Mouse (Mus musculus): ENCODE results near the gene Trpm3. TPM values are rescaled to one million over a fixed set of nuclear protein-coding genes. Genes with fewer than 3 reads are reported as not detected.

Trpm3 gene
- polyA plus RNA-seq, 1 experiment from 2014 or later, result 1.7 TPM

DNA sequence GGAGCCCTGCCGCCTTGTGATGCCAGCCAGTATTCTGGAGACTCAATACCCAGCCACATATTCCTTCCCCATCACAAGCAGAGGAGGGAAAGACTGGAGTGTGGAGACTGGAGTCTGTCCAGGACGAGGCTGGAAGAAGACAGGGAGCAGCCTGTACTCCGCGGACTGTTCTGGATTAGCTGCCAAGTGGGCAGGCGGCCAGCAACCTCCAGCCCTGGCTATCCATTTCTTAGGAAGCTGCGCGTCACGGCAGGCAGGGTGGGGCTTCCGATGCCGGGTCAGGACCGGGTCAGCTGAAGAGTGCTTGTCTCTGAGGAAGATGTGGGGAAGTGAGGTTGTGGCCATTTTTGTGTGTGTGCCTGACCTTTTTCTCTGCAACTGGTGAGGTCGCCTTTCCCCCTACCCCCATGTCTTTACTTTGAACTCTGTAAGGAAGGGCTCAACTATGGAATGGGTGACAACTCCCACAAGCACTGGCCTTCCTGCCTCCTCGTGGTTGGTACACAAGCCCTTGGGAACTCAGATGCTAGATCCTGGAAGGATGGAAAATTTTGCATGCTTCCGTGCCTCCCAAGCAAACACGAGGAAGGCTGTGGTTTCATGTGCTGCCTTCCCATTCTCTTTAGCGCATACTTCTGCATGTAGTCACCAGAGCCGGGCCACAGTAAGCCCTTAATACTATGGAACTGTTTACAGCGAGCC, 777.9 kb downstream of the Trpm3 start:
- no peaks in the 10 kb centered on the region for H3K27me3 ChIP-seq
- 32% methylated on average over 18 of the region's 18 CpGs for WGBS
- no peak overlapping the region for H3K9ac ChIP-seq
- H3K4me3 ChIP-seq, result no peak overlapping the region
- peak; percentile 93 for ATAC-seq (ENCODE audit: insufficient number of reproducible peaks, insufficient read depth, low FRiP score, low TSS enrichment, low read depth)
- H3K36me3 ChIP-seq, result no peaks in the 10 kb centered on the region
- H3K4me1 ChIP-seq, result peaks cover 20% of the 10 kb centered on the region
- no peaks in the 10 kb centered on the region for H3K9me3 ChIP-seq
- H3K4me2 ChIP-seq, result peak overlapping the region; percentile 65
- peak overlapping the region; percentile 81 for H3K27ac ChIP-seq

- peak overlapping the region; percentile 65 for H3K4me2 ChIP-seq
- 67% methylated on average over 3 of the region's 3 CpGs for WGBS
- no peak overlapping the region for H3K4me3 ChIP-seq
These were observed 778.5 kb downstream of the Trpm3 start for GRCm38 (mm10) chr19:22917345-22917735.

GRCm38 (mm10) chr19:22920949-22921348, 782.1 kb downstream of the Trpm3 start:
- no peak for ATAC-seq (ENCODE audit: insufficient number of reproducible peaks, insufficient read depth, low FRiP score, low TSS enrichment, low read depth)

More at GRCm38 (mm10) chr19:22917345-22917735, 778.5 kb downstream of the Trpm3 start:
- H3K36me3 ChIP-seq, result no peaks in the 10 kb centered on the region
- peaks cover 20% of the 10 kb centered on the region for H3K4me1 ChIP-seq
- peak overlapping the region; percentile 81 for H3K27ac ChIP-seq
- no peak for ATAC-seq (ENCODE audit: insufficient number of reproducible peaks, insufficient read depth, low FRiP score, low TSS enrichment, low read depth)
- H3K9ac ChIP-seq, result no peak overlapping the region
- no peaks in the 10 kb centered on the region for H3K9me3 ChIP-seq
- H3K27me3 ChIP-seq, result no peaks in the 10 kb centered on the region

GRCm38 (mm10) chr19:22922871-22923670, 784.2 kb downstream of the Trpm3 start:
- H3K4me2 ChIP-seq, result no peak overlapping the region
- H3K9me3 ChIP-seq, result no peaks in the 10 kb centered on the region
- H3K36me3 ChIP-seq, result no peaks in the 10 kb centered on the region
- no peak overlapping the region for H3K27ac ChIP-seq
- no peak overlapping the region for H3K4me3 ChIP-seq
- H3K4me1 ChIP-seq, result peaks cover 11% of the 10 kb centered on the region
- H3K27me3 ChIP-seq, result no peaks in the 10 kb centered on the region
- no peak overlapping the region for H3K9ac ChIP-seq
- WGBS, result 90% methylated on average over 18 of the region's 18 CpGs
- ATAC-seq (ENCODE audit: insufficient number of reproducible peaks, insufficient read depth, low FRiP score, low TSS enrichment, low read depth), result no peak

More at GRCm38 (mm10) chr19:22920949-22921348, 782.1 kb downstream of the Trpm3 start:
- WGBS, result 69% methylated on average over 5 of the region's 5 CpGs
- H3K9ac ChIP-seq, result no peak overlapping the region
- H3K27me3 ChIP-seq, result no peaks in the 10 kb centered on the region
- H3K4me2 ChIP-seq, result no peak overlapping the region
- H3K27ac ChIP-seq, result no peak overlapping the region
- no peak overlapping the region for H3K4me3 ChIP-seq
- H3K9me3 ChIP-seq, result no peaks in the 10 kb centered on the region
- peaks cover 18% of the 10 kb centered on the region for H3K4me1 ChIP-seq
- no peaks in the 10 kb centered on the region for H3K36me3 ChIP-seq

GRCm38 (mm10) chr19:22925284-22925683, 786.4 kb downstream of the Trpm3 start:
- Histone ChIP-seq H3K36me3 (no peaks in the 10 kb centered on the region), H3K9me3 (no peaks in the 10 kb centered on the region), H3K4me2 (no peak overlapping the region), H3K4me1 (peaks cover 14% of the 10 kb centered on the region), H3K27me3 (no peaks in the 10 kb centered on the region), H3K27ac (no peak overlapping the region), H3K9ac (no peak overlapping the region), H3K4me3 (no peak overlapping the region)
- ATAC-seq (ENCODE audit: insufficient number of reproducible peaks, insufficient read depth, low FRiP score, low TSS enrichment, low read depth), result no peak
- 74% methylated on average over 3 of the region's 3 CpGs for WGBS

GRCm38 (mm10) chr19:22926753-22927152, 787.9 kb downstream of the Trpm3 start:
- no peak for ATAC-seq (ENCODE audit: insufficient number of reproducible peaks, insufficient read depth, low FRiP score, low TSS enrichment, low read depth)
- no peak overlapping the region for H3K4me2 ChIP-seq
- H3K9me3 ChIP-seq, result no peaks in the 10 kb centered on the region
- no peak overlapping the region for H3K4me3 ChIP-seq
- H3K9ac ChIP-seq, result no peak overlapping the region
- no peaks in the 10 kb centered on the region for H3K27me3 ChIP-seq
- peaks cover 22% of the 10 kb centered on the region for H3K4me1 ChIP-seq
- H3K27ac ChIP-seq, result peak overlapping the region; percentile 62
- 54% methylated on average over 9 of the region's 9 CpGs for WGBS
- H3K36me3 ChIP-seq, result no peaks in the 10 kb centered on the region

DNA sequence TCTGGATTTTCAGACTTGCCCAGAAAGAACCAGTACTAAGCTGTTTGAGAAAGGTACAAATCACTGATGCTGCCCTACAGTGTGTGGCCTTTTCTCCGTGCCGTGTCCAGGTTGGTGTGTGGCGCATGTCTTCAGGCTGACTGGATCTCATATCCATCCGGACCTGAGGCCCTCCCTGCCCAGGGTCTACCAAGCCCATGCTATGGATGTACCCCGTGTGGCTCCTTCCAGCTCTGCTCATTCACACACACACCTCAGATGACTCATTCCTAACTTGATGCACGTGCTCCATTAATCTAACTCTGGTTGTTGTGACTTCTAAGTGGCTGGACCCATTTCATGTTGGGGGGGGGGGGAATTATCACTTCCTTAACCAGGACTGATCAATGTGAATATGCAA, 789.5 kb downstream of the Trpm3 start:
- no peaks in the 10 kb centered on the region for H3K36me3 ChIP-seq
- ATAC-seq (ENCODE audit: insufficient number of reproducible peaks, insufficient read depth, low FRiP score, low TSS enrichment, low read depth), result no peak
- no peak overlapping the region for H3K27ac ChIP-seq
- no peak overlapping the region for H3K4me2 ChIP-seq
- no peak overlapping the region for H3K4me3 ChIP-seq
- no peaks in the 10 kb centered on the region for H3K9me3 ChIP-seq
- 92% methylated on average over 6 of the region's 6 CpGs for WGBS
- no peaks in the 10 kb centered on the region for H3K27me3 ChIP-seq
- peaks cover 22% of the 10 kb centered on the region for H3K4me1 ChIP-seq
- no peak overlapping the region for H3K9ac ChIP-seq

DNA sequence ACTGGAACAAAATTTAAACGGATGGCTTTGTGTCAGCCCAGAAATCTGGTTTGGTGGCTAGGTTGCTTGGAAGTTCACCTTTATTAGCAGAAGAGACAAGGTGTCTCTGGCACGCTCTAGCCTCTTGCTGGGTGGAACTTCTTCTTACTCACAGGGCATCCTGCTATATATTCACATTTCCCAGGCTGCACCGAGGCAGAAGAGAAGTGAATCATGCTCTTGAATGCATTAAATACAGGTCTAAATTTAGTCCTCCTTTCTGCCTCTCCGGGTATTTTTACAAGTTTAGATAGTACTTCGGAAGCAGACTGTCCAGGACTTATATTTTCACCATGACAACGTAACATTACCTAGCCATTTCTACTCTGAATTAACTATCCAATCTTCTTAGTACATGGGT, 790.9 kb downstream of the Trpm3 start:
- no peak overlapping the region for H3K4me2 ChIP-seq
- WGBS, result 81% methylated on average over 6 of the region's 6 CpGs

DNA sequence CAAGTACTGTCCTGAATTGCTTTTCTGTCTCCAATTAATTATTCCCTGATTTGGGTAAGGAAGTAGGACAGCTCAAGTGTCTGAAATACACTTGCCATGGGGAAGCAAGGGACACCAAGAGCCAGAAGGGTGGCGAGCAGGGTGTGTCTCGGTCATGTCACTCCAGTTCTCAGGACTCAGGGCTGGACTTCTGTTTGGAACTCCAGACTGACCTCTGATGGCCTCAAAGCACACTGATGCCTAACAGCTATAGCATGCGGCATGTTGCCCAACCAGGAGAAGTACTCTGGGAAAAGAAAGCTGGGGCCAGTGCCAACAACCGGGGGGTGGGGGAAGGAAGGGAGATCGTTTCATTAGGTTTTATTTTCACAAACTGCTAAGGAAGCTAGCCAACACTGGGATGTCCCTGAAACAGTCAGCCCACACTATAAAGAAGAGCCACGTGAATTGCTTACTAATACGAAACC, 791.6 kb downstream of the Trpm3 start:
- Histone ChIP-seq H3K27ac (no peak overlapping the region), H3K36me3 (no peaks in the 10 kb centered on the region), H3K4me2 (no peak overlapping the region), H3K9ac (no peak overlapping the region), H3K9me3 (no peaks in the 10 kb centered on the region), H3K4me1 (peaks cover 22% of the 10 kb centered on the region), H3K4me3 (no peak overlapping the region), H3K27me3 (no peaks in the 10 kb centered on the region)
- 73% methylated on average over 7 of the region's 7 CpGs for WGBS
- no peak for ATAC-seq (ENCODE audit: insufficient number of reproducible peaks, insufficient read depth, low FRiP score, low TSS enrichment, low read depth)

More for the DNA sequence above, 790.9 kb downstream of the Trpm3 start:
- Histone ChIP-seq H3K36me3 (no peaks in the 10 kb centered on the region), H3K27me3 (no peaks in the 10 kb centered on the region), H3K9me3 (no peaks in the 10 kb centered on the region), H3K27ac (no peak overlapping the region), H3K9ac (no peak overlapping the region), H3K4me3 (no peak overlapping the region), H3K4me1 (peaks cover 22% of the 10 kb centered on the region)
- ATAC-seq (ENCODE audit: insufficient number of reproducible peaks, insufficient read depth, low FRiP score, low TSS enrichment, low read depth), result no peak

- ATAC-seq (ENCODE audit: insufficient number of reproducible peaks, insufficient read depth, low FRiP score, low TSS enrichment, low read depth), result no peak
These were observed 792.2 kb downstream of the Trpm3 start for GRCm38 (mm10) chr19:22931006-22931405.

GRCm38 (mm10) chr19:22935067-22935466, 796.2 kb downstream of the Trpm3 start:
- WGBS, result 79% methylated on average over 3 of the region's 3 CpGs
- H3K27me3 ChIP-seq, result no peaks in the 10 kb centered on the region
- no peak for ATAC-seq (ENCODE audit: insufficient number of reproducible peaks, insufficient read depth, low FRiP score, low TSS enrichment, low read depth)

More at GRCm38 (mm10) chr19:22931006-22931405, 792.2 kb downstream of the Trpm3 start:
- WGBS, result 85% methylated on average over 6 of the region's 6 CpGs
- Histone ChIP-seq H3K4me1 (peaks cover 22% of the 10 kb centered on the region), H3K4me3 (no peak overlapping the region), H3K9me3 (no peaks in the 10 kb centered on the region), H3K36me3 (no peaks in the 10 kb centered on the region), H3K27me3 (no peaks in the 10 kb centered on the region), H3K4me2 (no peak overlapping the region), H3K9ac (no peak overlapping the region), H3K27ac (no peak overlapping the region)

More at GRCm38 (mm10) chr19:22935067-22935466, 796.2 kb downstream of the Trpm3 start:
- H3K4me1 ChIP-seq, result peaks cover 29% of the 10 kb centered on the region
- H3K9me3 ChIP-seq, result no peaks in the 10 kb centered on the region
- no peak overlapping the region for H3K4me2 ChIP-seq
- no peak overlapping the region for H3K9ac ChIP-seq
- H3K36me3 ChIP-seq, result no peaks in the 10 kb centered on the region
- H3K4me3 ChIP-seq, result no peak overlapping the region
- no peak overlapping the region for H3K27ac ChIP-seq

All from embryonic facial prominence, embryonic 13.5 days (tissue).